ENCODE assay signal across 8 mouse cellular contexts in genomic region chr2:109890068-109890467, GRCm38 (mm10). TPM values are rescaled to one million over a fixed set of nuclear protein-coding genes. Genes with fewer than 3 reads are reported as not detected.
A peak's percentile ranks its signal among the peaks of the same experiment; 100 is the strongest.
DNase-seq lines count a peak whose midpoint lies in the region; ATAC-seq and TF ChIP-seq lines count a peak whose summit lies in the region.

No protein-coding gene starts in this region.

- no peak for TF ChIP-seq CTCF in lung, embryonic 14.5 days (IDR thresholded peaks at IDR 0.05; ENCODE audit: low read depth)
- no peak for TF ChIP-seq CTCF in cortical plate, adult 2 months (IDR thresholded peaks at IDR 0.05; ENCODE audit: extremely low read depth, insufficient read depth, low read length)

- no peak overlapping the region for H3K27ac ChIP-seq in lung, embryonic 14.5 days (ENCODE audit: low read depth)
- H3K27ac ChIP-seq in cortical plate, adult 2 months (ENCODE audit: insufficient read depth, low read length): no peak overlapping the region
- H3K27ac ChIP-seq in neural tube, embryonic 12.5 days: no peak overlapping the region

- 35% methylated on average over 4 of the region's 4 CpGs for WGBS in lung, embryonic 14.5 days
- 41% methylated on average over 4 of the region's 4 CpGs for WGBS in neural tube, embryonic 12.5 days

- peak overlapping the region; percentile 79 for H3K4me2 ChIP-seq in lung, embryonic 14.5 days
- H3K4me2 ChIP-seq in neural tube, embryonic 12.5 days (replicated peaks): peak overlapping the region; percentile 69

- peak overlapping the region; percentile 95 for H3K9ac ChIP-seq in lung, embryonic 14.5 days
- H3K9ac ChIP-seq in neural tube, embryonic 12.5 days: peak overlapping the region; percentile 96

- H3K4me1 ChIP-seq in lung, embryonic 14.5 days (ENCODE audit: insufficient read depth): peaks cover 8% of the 10 kb centered on the region
- no peaks in the 10 kb centered on the region for H3K4me1 ChIP-seq in cortical plate, adult 2 months (ENCODE audit: control insufficient read depth, insufficient read depth, low read length)
- H3K4me1 ChIP-seq in neural tube, embryonic 12.5 days: peaks cover 12% of the 10 kb centered on the region

- H3K27me3 ChIP-seq in lung, embryonic 14.5 days (ENCODE audit: insufficient read depth, low read length): no peaks in the 10 kb centered on the region
- H3K27me3 ChIP-seq in neural tube, embryonic 12.5 days (replicated peaks): no peaks in the 10 kb centered on the region

- H3K4me3 ChIP-seq in lung, embryonic 14.5 days (ENCODE audit: low read depth, low read length): peak overlapping the region; percentile 96
- H3K4me3 ChIP-seq in cortical plate, adult 2 months (ENCODE audit: insufficient read depth, low read length): peak overlapping the region; percentile 73; the same call in 1 of the 2 replicates
- peak overlapping the region; percentile 94 for H3K4me3 ChIP-seq in neural tube, embryonic 12.5 days

- no peak for TF ChIP-seq POLR2A in cortical plate, adult 2 months (IDR thresholded peaks at IDR 0.05; ENCODE audit: extremely low read depth, insufficient read depth, low read length)

- H3K9me3 ChIP-seq in lung, embryonic 14.5 days (ENCODE audit: low read depth, low read length): no peaks in the 10 kb centered on the region
- no peaks in the 10 kb centered on the region for H3K9me3 ChIP-seq in neural tube, embryonic 12.5 days

- DNase-seq in lung, embryonic 14.5 days: peak; percentile 25
- no peak for DNase-seq in lung, postnatal 10 days
- no peak for DNase-seq in kidney, postnatal 36 days
- no peak for DNase-seq in layer of hippocampus, adult 11-12 months (ENCODE audit: low spot score)
- DNase-seq in spleen, adult 18-20 months: no peak

- H3K36me3 ChIP-seq in lung, embryonic 14.5 days (ENCODE audit: insufficient read depth): peaks cover 10% of the 10 kb centered on the region
- H3K36me3 ChIP-seq in neural tube, embryonic 12.5 days: peaks cover 10% of the 10 kb centered on the region

- no peak for ATAC-seq in lung, embryonic 14.5 days (ENCODE audit: insufficient read depth)
- peak; percentile 35 for ATAC-seq in inflammation-experienced regulatory T-cells, adult 6 months
- ATAC-seq in neural tube, embryonic 12.5 days (ENCODE audit: low FRiP score, low read depth): no peak

RNA-seq across cellular contexts. Expression of gene Lin7c, which starts 0.6 kb away (rescaled TPM):
- 60.0 and 61.1 TPM in 2 replicates for polyA plus RNA-seq in lung, embryonic 14.5 days (2014; fragmentation: Nextera tagmentation; extraction: Ambion mirVana)
- 28.4 and 29.3 TPM in 2 replicates for polyA plus RNA-seq in cortical plate, adult 2 months (2012; rRNA removed)
- 10 to 100 TPM; 63.9 to 72.9 (median 64.9) TPM for polyA plus RNA-seq in inflammation-experienced regulatory T-cells, adult 6 months (2017; shearing (Covaris generic))
- polyA plus RNA-seq in neural tube, embryonic 12.5 days (2016; fragmentation: Nextera tagmentation; extraction: Ambion mirVana): 155 and 163 TPM in 2 replicates

RNA-seq across cellular contexts. Expression of gene Lgr4, which starts 27.4 kb away (rescaled TPM):
- polyA plus RNA-seq in lung, embryonic 14.5 days (2014; fragmentation: Nextera tagmentation; extraction: Ambion mirVana): 3.4 and 3.9 TPM in 2 replicates
- polyA plus RNA-seq in cortical plate, adult 2 months (2012; rRNA removed): 14.6 and 15.4 TPM in 2 replicates
- polyA plus RNA-seq in inflammation-experienced regulatory T-cells, adult 6 months (2017; shearing (Covaris generic)): under 1 TPM; 0.15 to 0.28 (median 0.19) TPM
- 18.2 and 19.5 TPM in 2 replicates for polyA plus RNA-seq in neural tube, embryonic 12.5 days (2016; fragmentation: Nextera tagmentation; extraction: Ambion mirVana)
